Mouse (Mus musculus) adrenal gland, adult 8-10 months (tissue): ENCODE measurements around the gene Olfr283. TPM values are rescaled to one million over a fixed set of nuclear protein-coding genes. Genes with fewer than 3 reads are reported as not detected.

Experiments used
- total RNA-seq, 4 experiments: library from RNA; stranded (reverse); gene quantifications; 2 replicates each; pipeline ENCODE4 v1.2.4; 2022

The Olfr283 gene
- total RNA-seq, 4 experiments from 2014 or later, result not detected

Other genes starting within 250 kb of the Olfr283 start
- gene Asb8, start 215.3 kb downstream of the Olfr283 start, total RNA-seq, result 10 to 100 TPM; 39.6 to 49.2 (median 43.8) TPM
- 1 to 10 TPM in 2 of 4 experiments, under 1 TPM in 2; 0.59 to 1.3 (median 1.0) TPM for gene Ccdc184, start 213.8 kb downstream of the Olfr283 start, total RNA-seq
- not detected for gene Olfr288, start 185.4 kb downstream of the Olfr283 start, total RNA-seq
- gene Gm44579, start 160.0 kb downstream of the Olfr283 start, total RNA-seq, result not detected
- gene Olfr287, start 159.9 kb downstream of the Olfr283 start, total RNA-seq, result under 1 TPM in 1 of 4 experiments, not detected in 3; 0.38 TPM
- not detected for gene Olfr286, start 146.5 kb downstream of the Olfr283 start, total RNA-seq
- gene H1fnt, start 123.7 kb downstream of the Olfr283 start, total RNA-seq, result not detected
- 1 to 10 TPM; 3.9 to 7.8 (median 6.5) TPM for gene Zfp641, start 84.8 kb downstream of the Olfr283 start, total RNA-seq
- gene Olfr285, start 63.6 kb downstream of the Olfr283 start, total RNA-seq, result not detected
- gene Olfr284, start 40.0 kb downstream of the Olfr283 start, total RNA-seq, result not detected
- not detected for gene Olfr282, start 50.3 kb upstream of the Olfr283 start, total RNA-seq
- gene Olfr281, start 71.6 kb upstream of the Olfr283 start, total RNA-seq, result not detected
- gene OR5BS1P, start 89.0 kb upstream of the Olfr283 start, total RNA-seq, result not detected
- not detected for gene Lalba, start 101.8 kb upstream of the Olfr283 start, total RNA-seq
- not detected for gene Olfr279, start 111.5 kb upstream of the Olfr283 start, total RNA-seq
- 100 to 1,000 TPM in 2 of 4 experiments, 10 to 100 TPM in 2; 89.8 to 123 (median 106) TPM for gene Kansl2, start 153.3 kb upstream of the Olfr283 start, total RNA-seq
- 10 to 100 TPM; 45.2 to 56.6 (median 46.5) TPM for gene Ccnt1, start 190.0 kb upstream of the Olfr283 start, total RNA-seq
- not detected for gene 4930415O20Rik, start 190.1 kb upstream of the Olfr283 start, total RNA-seq
- 10 to 100 TPM; 35.2 to 66.9 (median 56.7) TPM for gene Adcy6, start 229.1 kb upstream of the Olfr283 start, total RNA-seq
- gene Cacnb3, start 249.9 kb upstream of the Olfr283 start, total RNA-seq, result 10 to 100 TPM; 13.4 to 19.6 (median 15.7) TPM